Mouse (Mus musculus) liver (tissue): ENCODE data around the gene Gsta4.
"Not testable (repeated sequence)": the region's sequence is repeated elsewhere in the genome, so short reads cannot be mapped to it uniquely, and the experiment has no call there.

ENCODE experiments used
- DNase-seq: peaks from one replicate; pipeline ENCODE4 v3.0.0-alpha.2; 2020; ENCODE audit warnings: mixed read lengths

The Gsta4 gene

DNA sequence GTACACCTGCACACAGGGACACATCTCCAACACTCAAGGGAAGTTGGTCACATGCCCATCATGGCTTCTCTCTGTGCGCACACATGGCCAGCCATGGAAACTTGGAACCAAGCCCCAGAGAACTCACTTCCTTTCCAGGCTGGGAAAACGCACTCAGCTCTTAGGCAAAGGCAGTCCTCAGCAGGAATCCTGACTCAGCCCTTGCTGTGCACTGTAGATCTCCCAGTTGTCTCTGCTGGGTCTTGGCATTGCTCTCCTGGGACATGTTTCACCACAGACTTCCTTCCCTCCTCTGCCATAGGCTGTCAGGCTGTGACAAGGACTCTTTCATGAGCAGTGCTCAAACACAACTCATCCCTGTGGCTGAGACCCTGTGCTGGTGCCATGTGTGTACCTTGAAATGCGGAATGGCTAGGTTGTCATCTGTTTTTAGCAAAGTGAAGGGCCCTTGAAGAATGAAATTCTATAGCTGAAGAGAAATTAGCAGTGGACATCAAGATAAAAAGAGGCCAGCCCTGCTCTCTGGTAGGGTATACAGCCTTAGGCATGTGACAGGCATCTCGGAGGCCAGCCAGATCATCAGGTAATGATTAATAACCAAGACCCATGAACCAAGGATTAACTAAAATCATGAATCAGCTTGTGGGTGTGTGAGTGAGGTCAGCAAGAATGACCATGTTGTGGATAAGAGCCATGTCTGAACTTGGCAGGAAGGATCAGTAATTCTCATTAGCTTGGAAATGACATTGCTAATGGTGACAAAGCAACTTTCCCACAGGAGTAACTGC lies 73.3 kb downstream of the Gsta4 start:
- not testable (repeated sequence) for DNase-seq

DNA sequence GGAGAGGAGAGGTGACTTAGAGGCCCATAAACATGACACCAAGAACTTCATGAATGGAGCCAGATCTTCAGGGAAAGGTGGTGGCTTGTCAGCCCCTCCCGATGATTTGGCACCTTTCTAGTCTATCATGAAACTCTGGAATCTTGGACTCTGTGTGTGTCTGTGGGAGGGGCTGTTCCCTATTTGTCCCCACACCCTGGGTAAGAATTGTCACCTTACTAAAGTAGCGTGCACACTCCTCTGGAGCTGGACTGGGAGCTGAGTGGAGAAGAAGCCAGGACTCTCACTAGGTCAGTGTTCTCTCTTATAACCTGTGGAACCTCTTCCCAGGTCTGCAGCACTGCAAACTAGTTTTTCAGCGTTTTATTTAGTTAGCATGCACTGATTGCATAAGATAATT lies 74.3 kb downstream of the Gsta4 start, which contains the start of gene Gm3776:
Gm3776 (plus strand) TSS at position 216 of the 400 bp plus-strand sequence.
- not testable (repeated sequence) for DNase-seq
